Mouse (Mus musculus) left cerebral cortex, postnatal 25 days (tissue): ENCODE results near the gene Tmem150b. TPM values are rescaled to one million over a fixed set of nuclear protein-coding genes. Genes with fewer than 3 reads are reported as not detected.

Experiments used
- DNase-seq, 2 experiments: peaks; one replicate each; pipeline ENCODE4 v3.0.0; 2022; ENCODE audit warnings: low spot score in 2 of 2, mixed read lengths in 1 of 2
- intact Hi-C: fragments of 180-260 bp; cut with DNase I; formaldehyde crosslinking; loops from one replicate; pipeline ENCODE4 v1.15.1; 2025
- total RNA-seq, 2 experiments: library from RNA; stranded (reverse); gene quantifications; 2 replicates each; pipeline ENCODE4 v1.2.3; 2021

Tmem150b gene
- total RNA-seq, 2 experiments from 2014 or later, result not detected

- intact Hi-C loops, result no loop called here
- no peak for DNase-seq
Measured at GRCm38 (mm10) chr7:4670655-4671255, 54.3 kb downstream of the Tmem150b start.

- no peak for DNase-seq
- intact Hi-C loops, result no loop called here
Measured at GRCm38 (mm10) chr7:4669156-4669555, 55.9 kb downstream of the Tmem150b start.

- intact Hi-C loops, result no loop called here
- DNase-seq, result no peak
Measured at GRCm38 (mm10) chr7:4668506-4668905, 56.5 kb downstream of the Tmem150b start.

GRCm38 (mm10) chr7:4666871-4667270 lies 58.2 kb downstream of the Tmem150b start:
- no peak for DNase-seq
- intact Hi-C loops, result no loop called here

- no peak for DNase-seq
- intact Hi-C loops, result no loop called here
Measured at GRCm38 (mm10) chr7:4663742-4664141, 61.3 kb downstream of the Tmem150b start.

- intact Hi-C loops, result no loop called here
- DNase-seq, result peak in 1 of 2 experiments; percentile 24
Measured at GRCm38 (mm10) chr7:4663179-4663578, 61.9 kb downstream of the Tmem150b start.

- intact Hi-C loops, result loop anchor here (1.0 kb wide), 1 partner anchor 30 kb away; the partner anchor contains the start of gene Brsk1
- peak in 1 of 2 experiments; percentile 50 for DNase-seq
Measured at GRCm38 (mm10) chr7:4659911-4660443, 65.1 kb downstream of the Tmem150b start.

GRCm38 (mm10) chr7:4658912-4659551 lies 66.0 kb downstream of the Tmem150b start, which contains the start of gene Ppp6r1:
Gene Ppp6r1, minus strand, starts transcription at chr7:4659019.
- intact Hi-C loops, result loop anchor here (1.0 kb wide), 1 partner anchor 31 kb away; the partner anchor contains the start of gene Brsk1
- peak; percentile 98 to 99 for DNase-seq

- DNase-seq, result peak in 1 of 2 experiments; percentile 14
- intact Hi-C loops, result no loop called here
Measured at GRCm38 (mm10) chr7:4658128-4658907, 66.7 kb downstream of the Tmem150b start.

- intact Hi-C loops, result no loop called here
Measured at GRCm38 (mm10) chr7:4657521-4658127, 67.4 kb downstream of the Tmem150b start.

More at GRCm38 (mm10) chr7:4657521-4658127, 67.4 kb downstream of the Tmem150b start:
- DNase-seq, result peak; percentile 48 to 86

Other genes with a start within 250 kb of the Tmem150b start
- gene Ppp1r12c, start 223.6 kb downstream of the Tmem150b start, total RNA-seq, result 100 to 1,000 TPM; 131 to 156 TPM
- 10 to 100 TPM in 1 of 2 experiments, 1 to 10 TPM in 1; 4.6 to 10.2 TPM for gene Tnnt1, start 208.9 kb downstream of the Tmem150b start, total RNA-seq
- gene Tnni3, start 201.0 kb downstream of the Tmem150b start, total RNA-seq, result 1 to 10 TPM; 1.0 to 1.2 TPM
- gene Dnaaf3, start 192.8 kb downstream of the Tmem150b start, total RNA-seq, result under 1 TPM; 0.23 to 0.46 TPM
- 100 to 1,000 TPM; 261 to 281 TPM for gene Syt5, start 177.7 kb downstream of the Tmem150b start, total RNA-seq
- gene Ptprh, start 121.2 kb downstream of the Tmem150b start, total RNA-seq, result under 1 TPM; 0.46 to 0.71 TPM
- 10 to 100 TPM; 14.0 to 16.7 TPM for gene Tmem86b, start 93.8 kb downstream of the Tmem150b start, total RNA-seq
- 100 to 1,000 TPM; 145 to 148 TPM for gene Ppp6r1, start 66.2 kb downstream of the Tmem150b start, total RNA-seq
- 100 to 1,000 TPM in 1 of 2 experiments, 10 to 100 TPM in 1; 91.8 to 105 TPM for gene Hspbp1, start 40.2 kb downstream of the Tmem150b start, total RNA-seq
- gene Brsk1, start 34.6 kb downstream of the Tmem150b start, total RNA-seq, result 100 to 1,000 TPM; 394 to 407 TPM
- 10 to 100 TPM; 25.0 to 30.4 TPM for gene Kmt5c, start 14.9 kb upstream of the Tmem150b start, total RNA-seq
- 1 to 10 TPM; 4.6 to 5.9 TPM for gene Cox6b2, start 27.8 kb upstream of the Tmem150b start, total RNA-seq
- not detected for gene Fam71e2, start 46.1 kb upstream of the Tmem150b start, total RNA-seq
- gene Il11, start 57.6 kb upstream of the Tmem150b start, total RNA-seq, result under 1 TPM; 0.69 to 0.83 TPM
- not detected for gene Tmem190, start 57.7 kb upstream of the Tmem150b start, total RNA-seq
- 1 to 10 TPM; 2.3 to 3.0 TPM for gene Tmem238, start 64.4 kb upstream of the Tmem150b start, total RNA-seq
- 100 to 1,000 TPM; 428 to 431 TPM for gene Rpl28, start 67.6 kb upstream of the Tmem150b start, total RNA-seq
- 100 to 1,000 TPM; 108 to 110 TPM for gene Ube2s, start 87.3 kb upstream of the Tmem150b start, total RNA-seq
- gene Shisa7, start 119.4 kb upstream of the Tmem150b start, total RNA-seq, result 100 to 1,000 TPM; 115 to 148 TPM
- gene Isoc2b, start 145.0 kb upstream of the Tmem150b start, total RNA-seq, result 1 to 10 TPM; 3.3 to 4.1 TPM
- 10 to 100 TPM; 10.4 to 11.0 TPM for gene Isoc2a, start 151.9 kb upstream of the Tmem150b start, total RNA-seq
- gene Gm36210, start 181.3 kb upstream of the Tmem150b start, total RNA-seq, result under 1 TPM in 1 of 2 experiments, not detected in 1; 0.25 TPM
- 10 to 100 TPM; 14.3 to 14.6 TPM for gene Zfp628, start 190.0 kb upstream of the Tmem150b start, total RNA-seq
- gene Nat14, start 196.8 kb upstream of the Tmem150b start, total RNA-seq, result 100 to 1,000 TPM in 1 of 2 experiments, 10 to 100 TPM in 1; 94.4 to 103 TPM
- 1 to 10 TPM; 2.3 to 2.4 TPM for gene Ssc5d, start 200.5 kb upstream of the Tmem150b start, total RNA-seq
- gene Sbk2, start 239.2 kb upstream of the Tmem150b start, total RNA-seq, result not detected
- gene Sbk3, start 245.9 kb upstream of the Tmem150b start, total RNA-seq, result under 1 TPM; 0.34 to 0.85 TPM